Mouse (Mus musculus): ENCODE results near the gene Rpl6. TPM values are rescaled to one million over a fixed set of nuclear protein-coding genes. Genes with fewer than 3 reads are reported as not detected.
"Not testable (repeated sequence)": the region's sequence is repeated elsewhere in the genome, so short reads cannot be mapped to it uniquely, and the experiment has no call there.

Rpl6 gene
- total RNA-seq, 4 experiments from 2014 or later: 908 to 1,162 (median 1,035) TPM

- DNase-seq: no peak
Measured at GRCm38 (mm10) chr5:121225854-121226253, 21.6 kb downstream of the Rpl6 start.

DNA sequence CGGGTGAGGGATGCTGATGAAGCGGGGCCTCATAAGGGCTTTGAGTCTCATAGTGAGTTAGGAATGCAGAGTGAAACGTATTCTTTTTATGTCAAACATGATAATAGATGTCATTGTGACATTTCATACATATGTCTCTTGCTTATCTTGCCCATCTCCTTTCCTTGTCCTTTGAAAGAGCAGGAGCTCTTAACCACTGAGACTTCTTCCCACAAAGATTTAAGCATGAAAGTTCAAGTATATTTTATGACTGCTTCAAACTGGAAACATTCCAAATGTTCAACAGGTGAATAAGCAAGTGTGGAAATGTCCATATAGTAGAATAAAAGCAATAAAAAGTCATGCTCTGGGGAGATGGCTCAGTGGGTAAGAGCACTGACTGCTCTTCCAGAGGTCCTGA, 22.1 kb downstream of the Rpl6 start:
- DNase-seq: no peak

- no peak for DNase-seq
Measured at GRCm38 (mm10) chr5:121226845-121227244, 22.6 kb downstream of the Rpl6 start.

GRCm38 (mm10) chr5:121227330-121227729, 23.0 kb downstream of the Rpl6 start:
- not testable (repeated sequence) for DNase-seq

GRCm38 (mm10) chr5:121229182-121229581, 24.9 kb downstream of the Rpl6 start:
- DNase-seq: no peak

DNA sequence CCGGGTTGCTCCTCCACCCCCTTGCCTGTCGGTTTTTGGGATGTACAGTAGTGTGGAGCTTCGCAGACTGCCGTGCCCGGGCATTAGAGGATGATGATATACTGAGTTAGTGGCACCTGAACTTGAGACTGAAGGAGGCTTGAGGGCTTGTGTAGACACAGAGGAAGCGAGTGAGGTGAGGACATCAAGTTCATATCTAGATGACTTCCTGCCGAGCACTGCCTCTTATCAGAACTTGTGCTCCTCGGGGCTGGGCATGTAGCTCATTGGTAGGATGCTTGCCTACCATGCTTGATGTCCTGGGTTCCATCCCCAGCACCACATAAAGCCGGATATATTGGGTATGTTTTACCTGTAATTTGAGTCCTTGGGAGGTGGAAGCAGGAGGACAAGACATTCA, 26.5 kb downstream of the Rpl6 start:
- DNase-seq: no peak

GRCm38 (mm10) chr5:121232789-121233188, 28.5 kb downstream of the Rpl6 start:
- no peak for DNase-seq

DNA sequence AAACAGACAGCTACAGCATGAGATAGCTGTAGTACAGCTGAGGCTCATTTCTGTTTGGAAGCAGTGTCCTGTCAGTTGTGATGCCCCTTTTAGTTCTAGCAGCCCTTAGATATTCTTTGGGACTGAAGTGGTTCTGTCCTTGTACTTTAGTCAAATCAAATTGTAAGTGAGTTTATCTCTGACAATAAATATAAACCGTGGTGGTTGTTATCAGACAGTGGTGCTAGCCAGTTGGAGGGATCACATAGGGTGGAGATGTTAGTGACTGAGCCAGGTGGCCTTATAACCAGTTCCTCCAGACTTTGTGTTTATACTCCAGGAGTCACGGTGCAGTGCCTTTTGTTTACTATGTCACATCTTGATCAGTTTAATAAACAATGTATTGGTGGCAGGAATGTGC, 29.4 kb downstream of the Rpl6 start:
- no peak for DNase-seq

GRCm38 (mm10) chr5:121236171-121236570, 31.9 kb downstream of the Rpl6 start:
- no peak for DNase-seq

DNA sequence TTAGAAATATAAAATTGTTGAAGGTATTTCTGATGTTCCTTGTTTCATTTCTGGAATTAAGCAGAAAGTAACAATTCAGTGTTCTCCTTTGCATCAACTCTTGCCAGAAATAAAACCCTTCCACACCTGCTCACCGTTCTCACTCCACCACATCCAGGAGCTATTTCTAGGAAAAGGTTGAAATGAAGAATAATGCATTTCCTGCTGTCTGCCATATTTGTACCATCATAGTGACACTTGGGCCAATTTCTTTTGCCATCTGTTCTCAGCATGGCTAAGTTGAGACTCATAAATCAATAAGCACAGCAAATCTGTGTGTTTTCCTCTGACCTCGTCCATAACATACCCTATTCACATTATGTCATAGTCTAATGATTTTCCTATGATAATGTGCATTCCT, 33.9 kb downstream of the Rpl6 start:
- DNase-seq: no peak

- no peak for DNase-seq
Measured at GRCm38 (mm10) chr5:121239846-121240245, 35.6 kb downstream of the Rpl6 start.

DNA sequence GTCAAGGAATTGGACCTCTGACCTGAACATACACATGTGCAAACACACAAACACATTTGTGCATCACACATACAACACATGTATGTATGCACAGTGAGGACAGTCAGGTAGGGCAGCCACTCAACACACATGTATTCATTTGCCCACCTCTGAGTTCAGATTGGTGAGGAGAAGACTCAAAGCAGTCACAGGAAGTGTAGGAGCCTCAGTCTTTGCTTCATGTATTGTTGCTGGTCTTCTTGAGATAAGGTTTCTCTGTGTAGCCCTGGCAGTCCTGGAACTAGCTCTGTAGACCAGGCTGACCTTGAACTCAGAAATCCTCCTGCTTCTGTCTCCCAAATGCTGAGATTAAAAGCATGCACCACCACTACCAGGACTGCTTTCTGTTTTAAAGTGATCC, 36.9 kb downstream of the Rpl6 start:
- no peak for DNase-seq

DNA sequence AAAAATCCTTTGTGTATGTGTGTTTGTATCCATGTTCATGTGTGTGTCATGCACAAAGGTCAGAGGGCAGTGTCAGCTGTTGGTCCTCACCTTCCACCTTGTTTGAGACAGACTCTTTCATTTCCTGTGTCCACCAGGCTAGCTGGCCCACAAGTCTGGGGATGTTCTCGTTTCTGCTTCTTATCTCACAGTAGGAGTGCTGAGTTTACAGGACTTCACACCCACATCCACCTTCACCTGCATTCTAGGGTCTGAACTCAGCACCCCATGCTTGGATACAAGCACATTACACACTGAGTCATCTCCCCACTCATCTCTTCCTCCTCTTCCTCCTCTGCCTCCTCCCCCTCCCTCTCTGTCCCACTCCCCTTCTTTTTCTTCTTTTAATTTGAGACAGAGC, 38.0 kb downstream of the Rpl6 start:
- DNase-seq: no peak

DNA sequence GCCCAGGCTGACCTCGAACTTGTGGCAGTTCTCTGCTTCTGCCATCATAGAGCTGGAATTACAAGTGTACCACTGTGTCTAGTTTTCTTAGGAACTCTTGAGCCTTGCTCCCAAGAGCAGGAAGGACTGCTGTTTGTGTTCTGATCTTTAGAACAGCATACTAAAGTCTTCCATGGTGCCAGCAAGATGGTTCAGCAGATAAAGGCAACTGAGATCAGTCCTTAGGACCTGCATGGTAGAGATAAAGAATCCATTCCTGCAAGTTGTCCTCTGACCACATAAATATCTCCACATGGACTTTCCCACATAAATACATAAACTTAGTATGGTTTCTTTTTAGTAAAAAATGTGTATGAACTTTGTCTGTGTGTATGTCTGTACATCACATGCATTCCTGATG, 38.4 kb downstream of the Rpl6 start:
- DNase-seq: no peak

- no peak for DNase-seq
Measured at GRCm38 (mm10) chr5:121243676-121244364, 39.5 kb downstream of the Rpl6 start.

GRCm38 (mm10) chr5:121244365-121244731, 40.1 kb downstream of the Rpl6 start:
- no peak for DNase-seq

- no peak for DNase-seq
Measured at GRCm38 (mm10) chr5:121245201-121245600, 40.9 kb downstream of the Rpl6 start.

DNA sequence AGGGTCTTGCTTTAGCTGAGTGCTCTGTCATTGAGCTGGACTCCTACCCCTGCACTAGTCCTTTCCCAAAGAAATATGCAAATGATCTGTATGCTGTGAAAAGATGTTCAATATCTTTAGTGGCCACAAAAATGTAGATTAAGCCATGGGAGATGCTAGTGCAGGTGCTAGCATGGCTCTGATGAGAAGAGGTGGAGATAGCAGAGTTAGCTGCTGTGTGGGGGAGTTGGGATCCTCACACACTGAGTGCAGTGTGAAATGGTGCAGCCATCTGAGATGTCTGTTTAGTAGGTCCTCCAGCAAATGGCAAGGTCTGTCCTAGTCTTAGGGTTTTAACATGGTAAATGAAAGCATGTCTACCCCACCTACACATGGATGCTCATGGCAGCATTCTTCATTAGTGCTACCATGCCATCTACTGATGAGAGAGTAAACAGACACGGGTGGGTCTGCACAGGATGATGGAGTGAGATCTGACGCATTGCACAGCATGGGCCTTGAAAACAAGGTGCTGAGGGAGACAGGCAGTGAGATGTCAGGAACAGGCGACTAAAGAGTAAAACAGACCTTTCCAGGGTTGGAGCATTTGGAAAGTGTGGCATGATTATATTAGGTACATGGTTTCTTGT, 44.6 kb downstream of the Rpl6 start:
- no peak for DNase-seq

- DNase-seq: no peak
Measured at GRCm38 (mm10) chr5:121249693-121250092, 45.4 kb downstream of the Rpl6 start.

- peak; percentile 80 for DNase-seq
Measured at GRCm38 (mm10) chr5:121251813-121252212, 47.5 kb downstream of the Rpl6 start.

DNA sequence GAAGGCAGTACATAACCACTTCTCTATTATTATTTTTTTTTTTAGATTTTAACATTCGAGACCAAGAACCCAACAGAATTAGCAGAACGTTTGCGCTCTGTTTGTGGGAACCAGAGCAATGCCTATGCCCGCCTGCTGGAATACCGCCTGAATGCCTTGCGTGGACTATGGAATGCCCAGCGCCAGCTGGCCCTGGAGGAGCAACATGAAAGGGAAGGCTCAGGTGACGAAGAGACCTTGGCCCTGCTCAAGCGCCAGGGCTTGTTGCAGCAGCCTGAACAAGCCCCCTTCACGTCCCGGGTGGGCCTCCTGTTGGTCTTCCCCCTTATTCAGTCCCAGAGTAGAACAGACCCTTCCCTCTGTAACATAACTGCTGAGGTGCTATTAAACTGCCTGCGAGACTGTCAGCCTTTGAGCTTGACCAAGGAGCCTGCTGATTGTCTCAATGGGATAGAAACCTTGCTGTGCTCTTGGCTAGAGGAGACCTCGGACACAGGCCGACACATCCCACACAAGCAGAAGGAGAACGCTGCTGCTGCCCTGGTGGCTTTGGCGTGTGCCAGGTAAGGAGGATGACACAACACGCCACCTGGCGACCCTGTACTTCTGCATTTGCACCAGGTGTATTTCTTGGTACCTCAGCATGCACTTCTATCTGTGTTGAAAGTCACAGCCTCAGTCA, 49.7 kb downstream of the Rpl6 start:
- DNase-seq: no peak

- DNase-seq: no peak
Measured at GRCm38 (mm10) chr5:121254977-121255376, 50.7 kb downstream of the Rpl6 start.
